Mouse (Mus musculus): Measurements from ENCODE around the gene Fxyd3. TPM values are rescaled to one million over a fixed set of nuclear protein-coding genes. Genes with fewer than 3 reads are reported as not detected.
A peak's percentile ranks its signal among the peaks of the same experiment; 100 is the strongest.

Fxyd3 gene
- polyA plus RNA-seq, 1 experiment from 2014 or later = 1.9 TPM

DNA sequence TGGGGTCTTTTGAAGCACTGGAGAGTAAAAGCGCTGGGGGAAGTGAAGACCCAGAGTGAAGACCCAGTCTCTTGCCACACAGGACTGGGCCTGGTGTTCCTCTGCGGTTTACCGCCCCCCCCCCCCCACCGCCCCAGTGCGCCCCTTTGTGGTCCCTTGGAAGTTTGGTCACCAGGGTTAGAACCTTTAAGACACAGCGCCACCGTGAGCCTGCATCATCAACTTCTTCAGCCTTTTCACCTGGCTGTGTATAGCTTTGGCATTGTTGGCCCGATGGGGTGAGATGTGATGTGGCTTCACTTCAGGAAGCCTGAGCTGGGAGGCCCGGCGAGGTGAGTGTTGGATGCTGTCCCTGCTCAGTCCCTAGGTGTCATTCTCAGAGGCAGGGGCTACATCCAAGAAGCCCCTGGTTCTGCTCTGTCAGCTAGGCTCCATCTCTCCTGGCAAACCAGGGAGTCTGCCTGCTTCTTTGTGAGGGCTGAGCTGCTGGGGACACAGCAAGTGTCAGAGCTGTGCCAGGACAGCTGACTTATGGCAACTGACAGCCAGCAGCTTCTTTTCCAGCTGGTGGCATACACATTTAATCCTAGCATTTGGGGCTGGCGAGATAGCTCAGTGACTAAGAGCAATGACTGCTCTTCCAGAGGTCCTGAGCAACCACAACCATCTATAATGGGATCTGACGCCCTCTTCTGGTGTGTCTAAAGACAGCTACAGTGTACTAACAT, 18.4 kb upstream of the Fxyd3 start:
- peaks cover 11% of the 10 kb centered on the region for H3K4me1 ChIP-seq
- no peaks in the 10 kb centered on the region; the same call in 1 of the 2 replicates for H3K9me3 ChIP-seq
- no peak for DNase-seq (ENCODE audit: extremely low spot score, low spot score)
- no peak overlapping the region for H3K27ac ChIP-seq
- 29% methylated on average over 12 of the region's 12 CpGs for WGBS
- no peaks in the 10 kb centered on the region for H3K36me3 ChIP-seq (replicated peaks)
- no peaks in the 10 kb centered on the region for H3K27me3 ChIP-seq (ENCODE audit: poor library complexity, severe bottlenecking)
- H3K4me3 ChIP-seq = no peak overlapping the region

- WGBS = 90% methylated on average over 2 of the region's 2 CpGs
- no peak overlapping the region for H3K27ac ChIP-seq
- H3K4me3 ChIP-seq = no peak overlapping the region
- DNase-seq (ENCODE audit: extremely low spot score, low spot score) = no peak
- H3K4me1 ChIP-seq = peaks cover 12% of the 10 kb centered on the region
- H3K36me3 ChIP-seq (replicated peaks) = no peaks in the 10 kb centered on the region
- H3K9me3 ChIP-seq = no peaks in the 10 kb centered on the region; the same call in 1 of the 2 replicates
- H3K27me3 ChIP-seq (ENCODE audit: poor library complexity, severe bottlenecking) = no peaks in the 10 kb centered on the region
Observed at GRCm38 (mm10) chr7:31089721-31090120, 13.2 kb upstream of the Fxyd3 start.

DNA sequence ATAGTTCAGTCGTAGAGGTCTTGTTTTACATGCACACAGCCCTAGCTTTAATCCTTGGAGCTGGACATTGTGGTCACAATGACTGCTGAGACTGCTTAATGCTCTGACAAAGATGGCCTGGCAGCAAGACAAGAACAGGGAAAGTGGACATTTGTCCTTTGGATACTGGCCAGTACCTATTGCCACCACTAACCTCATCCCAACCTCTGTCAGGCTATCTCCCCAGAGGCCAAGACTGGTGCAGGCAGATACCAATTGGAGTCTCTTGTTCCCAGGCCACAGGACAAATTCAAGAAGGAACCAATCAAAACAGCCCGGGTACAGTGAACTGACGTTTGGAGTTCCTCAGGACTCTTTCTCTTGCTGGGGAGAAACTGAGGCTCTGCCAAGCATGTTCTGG, 11.7 kb upstream of the Fxyd3 start:
- DNase-seq (ENCODE audit: extremely low spot score, low spot score) = no peak
- WGBS = 69% methylated on average over 3 of the region's 3 CpGs

DNA sequence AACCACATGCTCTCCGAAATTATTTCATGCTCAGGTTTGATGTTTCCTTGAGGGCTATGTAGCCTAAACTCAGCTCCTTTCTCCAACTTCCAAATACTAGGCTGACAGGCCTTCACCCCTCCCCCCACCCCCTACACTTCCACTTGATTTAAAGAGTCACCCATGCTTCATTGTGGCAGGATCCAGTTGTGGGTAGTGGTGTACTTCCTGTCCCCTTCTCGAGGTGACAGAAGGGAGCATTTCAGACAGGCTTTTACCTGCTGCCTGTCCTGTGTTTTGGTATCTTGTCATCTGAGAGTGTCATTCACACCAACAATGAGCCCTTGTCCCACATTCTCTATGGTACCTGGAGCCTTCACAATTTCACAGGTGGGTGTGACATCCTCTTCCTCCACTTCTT, 10.8 kb upstream of the Fxyd3 start:
- Histone ChIP-seq H3K4me3 (no peak overlapping the region), H3K27ac (peak overlapping the region; percentile 40; the same call in 1 of the 2 replicates), H3K27me3 (ENCODE audit: poor library complexity, severe bottlenecking) (no peaks in the 10 kb centered on the region), H3K4me1 (peaks cover 34% of the 10 kb centered on the region), H3K36me3 (replicated peaks) (no peaks in the 10 kb centered on the region), H3K9me3 (no peaks in the 10 kb centered on the region; the same call in 1 of the 2 replicates)
- DNase-seq (ENCODE audit: extremely low spot score, low spot score) = no peak
- WGBS = 85% methylated on average over 2 of the region's 2 CpGs

More for the DNA sequence above, 11.7 kb upstream of the Fxyd3 start:
- no peaks in the 10 kb centered on the region; the same call in 1 of the 2 replicates for H3K9me3 ChIP-seq
- peaks cover 27% of the 10 kb centered on the region for H3K4me1 ChIP-seq
- no peak overlapping the region for H3K27ac ChIP-seq
- H3K27me3 ChIP-seq (ENCODE audit: poor library complexity, severe bottlenecking) = no peaks in the 10 kb centered on the region
- H3K4me3 ChIP-seq = no peak overlapping the region
- no peaks in the 10 kb centered on the region for H3K36me3 ChIP-seq (replicated peaks)

DNA sequence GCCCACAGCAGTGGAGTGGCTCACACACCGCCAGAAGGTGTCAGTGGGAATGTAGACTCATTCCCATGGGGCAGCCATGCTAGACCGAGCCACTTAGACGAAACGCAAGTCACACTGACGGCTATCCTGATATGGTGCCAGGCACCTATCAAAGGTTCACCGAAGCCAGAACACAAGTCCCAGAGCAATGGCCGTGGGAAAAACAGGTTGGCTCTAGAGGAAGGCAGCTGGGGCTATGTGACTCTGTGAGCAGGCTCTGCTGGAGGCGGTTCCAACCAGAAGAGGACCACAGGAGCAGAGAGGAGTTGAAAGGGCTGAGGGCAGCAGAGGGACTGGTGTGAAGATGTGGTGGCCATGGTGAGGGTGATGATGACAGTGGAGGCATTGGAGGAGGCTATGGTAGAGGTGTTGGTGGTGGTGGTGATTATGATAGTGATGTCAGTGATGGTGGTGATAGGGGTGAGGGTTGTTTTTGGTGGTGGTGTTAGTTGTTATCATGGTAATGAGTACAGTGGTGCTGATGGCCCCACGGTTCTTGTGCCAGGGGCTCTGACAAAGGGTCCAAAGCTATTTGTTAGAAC, 9.8 kb upstream of the Fxyd3 start:
- DNase-seq (ENCODE audit: extremely low spot score, low spot score) = no peak
- no peak overlapping the region for H3K4me3 ChIP-seq
- H3K9me3 ChIP-seq = no peaks in the 10 kb centered on the region; the same call in 1 of the 2 replicates
- WGBS = 90% methylated on average over 9 of the region's 9 CpGs
- peak overlapping the region; percentile 60 for H3K27ac ChIP-seq
- no peaks in the 10 kb centered on the region for H3K27me3 ChIP-seq (ENCODE audit: poor library complexity, severe bottlenecking)
- peaks cover 34% of the 10 kb centered on the region for H3K4me1 ChIP-seq
- no peaks in the 10 kb centered on the region for H3K36me3 ChIP-seq (replicated peaks)

DNA sequence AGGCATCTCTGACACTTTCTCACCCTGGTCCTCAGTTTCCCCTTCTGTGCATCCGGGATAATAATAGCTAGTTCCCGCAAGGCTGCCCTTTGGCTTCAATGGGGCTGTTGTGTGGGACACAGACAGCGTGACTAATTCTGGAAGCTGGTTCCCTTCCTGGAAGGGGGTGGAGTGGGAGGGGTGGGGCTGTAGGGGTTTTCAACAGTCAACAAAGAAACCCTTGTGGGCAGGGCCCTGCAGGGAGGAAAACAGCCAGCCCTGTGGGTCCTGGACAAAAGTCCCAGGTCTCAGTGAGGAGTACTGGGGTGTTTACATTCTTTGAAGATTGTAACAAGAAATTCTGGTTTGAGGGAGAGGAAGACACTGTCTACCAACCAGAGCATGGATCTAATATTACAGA, 8.7 kb upstream of the Fxyd3 start:
- H3K27me3 ChIP-seq (ENCODE audit: poor library complexity, severe bottlenecking) = no peaks in the 10 kb centered on the region
- peaks cover 34% of the 10 kb centered on the region for H3K4me1 ChIP-seq
- peak overlapping the region; percentile 60 for H3K27ac ChIP-seq
- H3K36me3 ChIP-seq (replicated peaks) = no peaks in the 10 kb centered on the region
- H3K4me3 ChIP-seq = no peak overlapping the region
- 42% methylated on average over 3 of the region's 3 CpGs for WGBS
- no peak for DNase-seq (ENCODE audit: extremely low spot score, low spot score)
- no peaks in the 10 kb centered on the region; the same call in 1 of the 2 replicates for H3K9me3 ChIP-seq

GRCm38 (mm10) chr7:31084140-31084539, 7.6 kb upstream of the Fxyd3 start:
- Histone ChIP-seq H3K27ac (peak overlapping the region; percentile 76; the same call in 1 of the 2 replicates), H3K27me3 (ENCODE audit: poor library complexity, severe bottlenecking) (no peaks in the 10 kb centered on the region), H3K9me3 (no peaks in the 10 kb centered on the region), H3K36me3 (replicated peaks) (no peaks in the 10 kb centered on the region), H3K4me3 (no peak overlapping the region), H3K4me1 (peaks cover 34% of the 10 kb centered on the region)
- no peak for DNase-seq (ENCODE audit: extremely low spot score, low spot score)
- WGBS = 68% methylated on average over 9 of the region's 9 CpGs

DNA sequence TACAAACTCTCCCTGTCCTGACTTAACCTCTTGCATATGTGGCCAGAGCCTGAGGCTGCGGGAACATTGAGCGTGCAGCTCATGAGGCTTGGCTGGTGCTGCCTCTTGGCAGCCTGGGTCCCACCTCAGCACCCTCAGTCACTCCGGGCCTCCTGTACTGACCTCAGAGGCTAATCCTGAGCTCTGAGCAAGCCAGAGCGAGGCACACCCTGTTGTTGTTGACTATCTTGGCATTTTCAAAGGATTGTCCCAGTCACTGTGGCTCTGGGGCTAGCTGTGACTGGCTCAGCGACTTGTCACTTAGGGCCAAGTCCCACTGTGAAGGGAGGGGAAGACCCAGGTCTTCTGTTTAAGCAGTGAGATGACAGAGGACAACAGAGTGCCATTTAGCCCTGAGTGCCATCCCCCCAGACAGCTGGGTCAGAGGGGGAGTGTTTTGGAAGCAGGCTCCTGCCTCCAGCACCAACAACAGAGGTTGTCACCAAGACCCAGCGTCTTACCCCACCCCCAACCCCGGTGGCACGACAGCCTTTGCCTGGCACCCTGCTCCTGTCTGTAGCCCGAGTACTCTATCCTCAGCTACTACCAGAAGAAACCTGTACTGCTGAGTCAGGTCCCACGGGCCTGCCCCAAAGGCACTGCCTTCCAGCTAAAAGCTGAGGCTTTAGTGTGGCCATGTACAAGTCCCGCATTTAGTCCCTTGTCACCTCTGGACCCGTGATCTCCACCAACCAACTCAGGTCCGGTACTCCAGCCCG, 6.5 kb upstream of the Fxyd3 start:
- no peaks in the 10 kb centered on the region for H3K36me3 ChIP-seq (replicated peaks)
- H3K4me1 ChIP-seq = peaks cover 34% of the 10 kb centered on the region
- no peak overlapping the region for H3K4me3 ChIP-seq
- DNase-seq (ENCODE audit: extremely low spot score, low spot score) = no peak
- 63% methylated on average over 14 of the region's 14 CpGs for WGBS
- peak overlapping the region; percentile 76 for H3K27ac ChIP-seq
- no peaks in the 10 kb centered on the region for H3K9me3 ChIP-seq
- H3K27me3 ChIP-seq (ENCODE audit: poor library complexity, severe bottlenecking) = no peaks in the 10 kb centered on the region

GRCm38 (mm10) chr7:31082106-31082505, 5.6 kb upstream of the Fxyd3 start:
- Histone ChIP-seq H3K27me3 (ENCODE audit: poor library complexity, severe bottlenecking) (no peaks in the 10 kb centered on the region), H3K36me3 (replicated peaks) (no peaks in the 10 kb centered on the region), H3K4me1 (peaks cover 42% of the 10 kb centered on the region), H3K4me3 (no peak overlapping the region), H3K9me3 (no peaks in the 10 kb centered on the region), H3K27ac (no peak overlapping the region)
- DNase-seq (ENCODE audit: extremely low spot score, low spot score) = no peak

- peaks cover 49% of the 10 kb centered on the region for H3K4me1 ChIP-seq
- H3K36me3 ChIP-seq (replicated peaks) = no peaks in the 10 kb centered on the region
- no peaks in the 10 kb centered on the region for H3K27me3 ChIP-seq (ENCODE audit: poor library complexity, severe bottlenecking)
- no peak for DNase-seq (ENCODE audit: extremely low spot score, low spot score)
- 30% methylated on average over 1 of the region's 1 CpGs for WGBS
- no peak overlapping the region for H3K27ac ChIP-seq
- no peaks in the 10 kb centered on the region for H3K9me3 ChIP-seq
- H3K4me3 ChIP-seq = no peak overlapping the region
Observed at GRCm38 (mm10) chr7:31081106-31081505, 4.6 kb upstream of the Fxyd3 start.

DNA sequence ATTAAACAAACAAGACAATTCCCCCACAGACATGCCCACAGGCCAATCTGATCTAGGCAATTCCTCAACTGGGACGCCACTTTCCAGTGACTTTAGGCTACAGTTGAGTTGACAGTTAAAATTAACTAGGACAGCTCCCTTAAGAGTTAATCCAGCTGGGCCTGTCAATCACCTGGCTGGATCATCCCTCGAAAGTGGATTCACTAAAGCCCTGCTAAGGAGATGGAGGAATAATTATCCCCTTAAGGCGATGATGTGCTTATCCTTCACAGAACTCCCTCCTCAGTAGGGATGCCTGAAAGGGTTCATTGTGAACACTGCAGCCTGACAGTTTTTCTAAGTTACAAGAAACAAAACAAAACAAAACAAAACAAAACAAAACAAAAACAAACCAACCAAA, 4.1 kb upstream of the Fxyd3 start:
- no peaks in the 10 kb centered on the region for H3K27me3 ChIP-seq (ENCODE audit: poor library complexity, severe bottlenecking)
- DNase-seq (ENCODE audit: extremely low spot score, low spot score) = no peak
- H3K27ac ChIP-seq = no peak overlapping the region
- 46% methylated on average over 3 of the region's 3 CpGs for WGBS
- no peaks in the 10 kb centered on the region for H3K9me3 ChIP-seq
- H3K36me3 ChIP-seq (replicated peaks) = no peaks in the 10 kb centered on the region
- H3K4me3 ChIP-seq = no peak overlapping the region
- peaks cover 46% of the 10 kb centered on the region for H3K4me1 ChIP-seq

- no peak for DNase-seq (ENCODE audit: extremely low spot score, low spot score)
- Histone ChIP-seq H3K27me3 (ENCODE audit: poor library complexity, severe bottlenecking) (no peaks in the 10 kb centered on the region), H3K4me1 (peaks cover 37% of the 10 kb centered on the region), H3K36me3 (replicated peaks) (no peaks in the 10 kb centered on the region), H3K4me3 (no peak overlapping the region), H3K9me3 (no peaks in the 10 kb centered on the region), H3K27ac (no peak overlapping the region)
- 90% methylated on average over 8 of the region's 8 CpGs for WGBS
Observed at GRCm38 (mm10) chr7:31079670-31080069, 3.2 kb upstream of the Fxyd3 start.

All from forebrain, embryonic 10.5 days (tissue).